Mouse (Mus musculus) mouse trophoblast stem cell (cell line): ENCODE results near the gene Olfr569.

ENCODE experiments used
- in situ Hi-C, 2 experiments: fragments of 300-500 bp; cut with MseI, MboI; formaldehyde crosslinking; loops; 2 replicates in 1 of 2; 3 replicates in 1 of 2; pipeline ENCODE4 v1.15.1; 2025

Gene Olfr569

GRCm38 (mm10) chr7:102890782-102891181, at the start of gene Olfr569:
Gene Olfr569, minus strand, starts transcription at chr7:102890882.
- in situ Hi-C loops, result no loop called here

GRCm38 (mm10) chr7:102927105-102927504, 36.4 kb upstream of the Olfr569 start:
- in situ Hi-C loops, result no loop called here

- in situ Hi-C loops, result no loop called here
Measured at GRCm38 (mm10) chr7:102924109-102924508, 33.4 kb upstream of the Olfr569 start, which contains the start of gene Olfr572. Gene Olfr572, plus strand, starts transcription at chr7:102924409.

GRCm38 (mm10) chr7:102919632-102920031, 28.9 kb upstream of the Olfr569 start:
- in situ Hi-C loops, result loop anchor here (10.0 kb wide), 3 partner anchors 225 to 405 kb away; partner anchors contain the start of genes Olfr557 (in 2 of the 2) and Olfr556 (in 1 of the 2)

GRCm38 (mm10) chr7:102917032-102917875, 26.6 kb upstream of the Olfr569 start, which contains the start of gene Olfr571:
Gene Olfr571, minus strand, starts transcription at chr7:102917536.
- in situ Hi-C loops, result loop anchor here (10.0 kb wide), 3 partner anchors 222 to 402 kb away; partner anchors contain the start of genes Olfr557 (in 2 of the 2) and Olfr556 (in 1 of the 2)

GRCm38 (mm10) chr7:102916405-102916804, 25.7 kb upstream of the Olfr569 start:
- in situ Hi-C loops, result loop anchor here (10.0 kb wide), 3 partner anchors 222 to 402 kb away; partner anchors contain the start of genes Olfr557 (in 2 of the 2) and Olfr556 (in 1 of the 2)

- in situ Hi-C loops, result loop anchor here (10.0 kb wide), 3 partner anchors 220 to 400 kb away; partner anchors contain the start of genes Olfr557 (in 2 of the 2) and Olfr556 (in 1 of the 2)
Measured at GRCm38 (mm10) chr7:102915261-102915660, 24.6 kb upstream of the Olfr569 start.

GRCm38 (mm10) chr7:102876822-102877221, 13.9 kb downstream of the Olfr569 start, which contains the start of gene Olfr568:
Gene Olfr568, plus strand, starts transcription at chr7:102877122.
- in situ Hi-C loops, result no loop called here

- in situ Hi-C loops, result no loop called here
Measured at GRCm38 (mm10) chr7:102858665-102859064, 32.0 kb downstream of the Olfr569 start, which contains the start of gene Olfr566. Gene Olfr566, minus strand, starts transcription at chr7:102858765.

GRCm38 (mm10) chr7:102855807-102856206, 34.9 kb downstream of the Olfr569 start:
- in situ Hi-C loops, result no loop called here
